Mouse (Mus musculus): Measurements from ENCODE around the gene Btn2a2. TPM values are rescaled to one million over a fixed set of nuclear protein-coding genes. Genes with fewer than 3 reads are reported as not detected.
"Not testable (repeated sequence)": the region's sequence is repeated elsewhere in the genome, so short reads cannot be mapped to it uniquely, and the experiment has no call there.

The Btn2a2 gene
- 0.52 and 0.54 TPM in 2 replicates for polyA plus RNA-seq (2016; fragmentation: Nextera tagmentation; extraction: Ambion mirVana)

DNA sequence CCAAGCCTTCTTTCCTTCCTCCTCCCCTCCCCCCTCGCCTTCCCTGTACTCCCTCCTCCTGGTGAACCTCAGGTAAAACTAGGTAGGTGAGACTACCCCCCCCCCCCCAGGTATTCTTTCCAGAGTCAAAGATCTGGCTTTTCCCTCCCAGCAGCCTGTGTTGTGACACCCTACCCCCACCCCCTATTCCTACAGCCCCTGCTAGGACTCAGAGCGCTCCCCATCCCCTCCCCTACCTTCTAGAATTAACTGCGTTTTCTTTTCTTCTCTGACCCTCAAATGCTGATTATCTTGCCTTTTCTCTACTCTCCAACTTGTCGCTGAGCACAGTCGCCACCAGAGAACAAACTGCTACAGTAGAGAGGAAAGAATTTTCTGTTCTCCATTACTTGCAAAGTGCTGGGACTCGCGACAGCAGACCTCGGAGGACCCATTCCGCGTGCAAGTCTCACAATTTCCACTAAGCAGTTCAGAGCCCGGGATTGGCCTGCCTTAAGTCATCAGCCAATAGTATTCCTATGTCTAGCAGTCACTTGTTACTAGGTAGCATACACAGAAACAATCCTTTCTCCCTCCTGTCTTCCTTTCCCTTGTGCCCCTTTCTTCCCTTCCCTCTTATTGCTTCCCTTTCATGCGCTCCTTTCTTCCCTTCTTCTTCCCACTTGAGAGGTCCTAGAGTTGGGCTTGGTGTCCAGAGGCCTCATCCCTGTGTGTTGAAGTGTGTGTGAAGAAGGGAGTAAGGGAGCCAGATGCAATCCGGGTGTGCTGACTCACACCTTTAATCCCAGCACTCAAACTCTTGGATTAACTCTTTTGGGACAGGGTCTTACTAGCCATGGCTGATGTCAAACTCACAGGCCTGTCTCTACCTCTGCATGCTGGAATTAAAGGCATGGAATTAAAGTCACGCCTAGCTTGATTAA lies at the start of gene Btn2a2:
Gene Btn2a2, minus strand, starts transcription at position 458 of the 923 bp plus-strand sequence.
- Histone ChIP-seq H3K27ac (peak within 1 kb of the TSS; percentile 26), H3K27me3 (ENCODE audit: poor library complexity, severe bottlenecking) (peaks cover 20% of the 10 kb centered on the region), H3K4me1 (peaks cover 35% of the 10 kb centered on the region), H3K9me3 (no peaks in the 10 kb centered on the region), H3K4me3 (peak within 1 kb of the TSS; percentile 45), H3K36me3 (replicated peaks) (no peaks in the 10 kb centered on the region)
- 4% methylated on average over 14 of the region's 14 CpGs for WGBS
- peak; percentile 66 for DNase-seq (ENCODE audit: extremely low spot score, low spot score)

DNA sequence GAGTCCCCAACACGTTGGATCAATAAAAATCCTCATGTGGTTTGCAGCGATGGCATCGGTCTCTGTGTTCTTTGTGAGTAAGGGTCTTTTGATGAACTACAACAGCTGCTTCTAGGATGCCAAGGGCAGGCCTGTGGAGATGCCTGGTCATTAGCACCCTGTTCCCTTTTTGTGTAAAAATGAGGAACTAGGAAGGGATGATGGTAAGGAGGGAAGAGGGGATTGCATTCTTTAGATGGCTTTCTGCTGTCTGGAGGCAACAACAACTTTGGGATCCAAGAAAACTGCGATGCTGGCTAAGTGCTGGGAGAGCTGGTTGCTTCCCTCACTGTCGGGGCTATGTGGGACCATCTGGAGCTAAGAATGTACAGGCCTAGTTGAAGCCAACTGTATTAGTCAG lies 49.6 kb upstream of the Btn2a2 start:
- peaks cover 38% of the 10 kb centered on the region for H3K4me1 ChIP-seq
- H3K36me3 ChIP-seq (replicated peaks) = no peaks in the 10 kb centered on the region
- peak overlapping the region; percentile 92 for H3K27ac ChIP-seq
- WGBS = 85% methylated on average over 5 of the region's 5 CpGs
- no peak for DNase-seq (ENCODE audit: extremely low spot score, low spot score)
- H3K4me3 ChIP-seq = peak overlapping the region; percentile 54; the same call in 1 of the 2 replicates
- no peaks in the 10 kb centered on the region for H3K27me3 ChIP-seq (ENCODE audit: poor library complexity, severe bottlenecking)
- H3K9me3 ChIP-seq = no peaks in the 10 kb centered on the region

DNA sequence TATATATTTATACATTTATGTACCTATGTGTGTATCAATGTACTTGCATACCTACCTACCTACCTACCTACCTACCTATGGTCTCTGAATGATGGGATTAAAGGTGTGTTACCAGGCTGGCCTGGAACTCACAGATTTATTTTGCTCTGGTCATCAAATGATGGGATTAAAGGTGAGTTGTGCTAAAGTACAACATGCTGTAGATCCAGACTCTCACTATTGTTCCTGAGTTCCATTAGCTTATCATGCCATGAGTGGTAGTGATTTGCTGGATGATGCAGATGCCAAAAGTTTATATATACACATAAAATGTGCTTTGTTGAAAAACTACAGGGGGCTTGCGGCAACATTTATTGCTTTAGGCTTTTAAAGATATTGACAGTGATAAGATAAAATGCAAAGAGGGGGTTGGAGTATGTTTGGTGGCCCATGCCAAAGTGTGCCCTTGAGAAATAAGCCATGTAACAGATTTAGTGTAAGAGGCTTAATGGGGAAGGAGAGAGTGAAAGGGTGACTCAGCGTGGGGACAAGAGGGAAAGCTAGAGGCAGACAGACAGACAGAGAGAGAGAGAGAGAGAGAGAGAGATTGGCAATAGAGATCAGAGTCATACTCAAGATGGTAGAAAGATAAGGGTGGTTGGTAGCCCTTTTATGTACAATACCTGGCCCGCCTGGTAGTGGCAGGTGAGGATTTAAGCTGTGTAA lies 48.5 kb upstream of the Btn2a2 start:
- H3K4me1 ChIP-seq = peaks cover 43% of the 10 kb centered on the region
- no peaks in the 10 kb centered on the region for H3K27me3 ChIP-seq (ENCODE audit: poor library complexity, severe bottlenecking)
- H3K9me3 ChIP-seq = no peaks in the 10 kb centered on the region
- H3K27ac ChIP-seq = peak overlapping the region; percentile 92
- 83% methylated on average over 3 of the region's 3 CpGs for WGBS
- H3K36me3 ChIP-seq (replicated peaks) = no peaks in the 10 kb centered on the region
- H3K4me3 ChIP-seq = peak overlapping the region; percentile 54
- DNase-seq (ENCODE audit: extremely low spot score, low spot score) = no peak

DNA sequence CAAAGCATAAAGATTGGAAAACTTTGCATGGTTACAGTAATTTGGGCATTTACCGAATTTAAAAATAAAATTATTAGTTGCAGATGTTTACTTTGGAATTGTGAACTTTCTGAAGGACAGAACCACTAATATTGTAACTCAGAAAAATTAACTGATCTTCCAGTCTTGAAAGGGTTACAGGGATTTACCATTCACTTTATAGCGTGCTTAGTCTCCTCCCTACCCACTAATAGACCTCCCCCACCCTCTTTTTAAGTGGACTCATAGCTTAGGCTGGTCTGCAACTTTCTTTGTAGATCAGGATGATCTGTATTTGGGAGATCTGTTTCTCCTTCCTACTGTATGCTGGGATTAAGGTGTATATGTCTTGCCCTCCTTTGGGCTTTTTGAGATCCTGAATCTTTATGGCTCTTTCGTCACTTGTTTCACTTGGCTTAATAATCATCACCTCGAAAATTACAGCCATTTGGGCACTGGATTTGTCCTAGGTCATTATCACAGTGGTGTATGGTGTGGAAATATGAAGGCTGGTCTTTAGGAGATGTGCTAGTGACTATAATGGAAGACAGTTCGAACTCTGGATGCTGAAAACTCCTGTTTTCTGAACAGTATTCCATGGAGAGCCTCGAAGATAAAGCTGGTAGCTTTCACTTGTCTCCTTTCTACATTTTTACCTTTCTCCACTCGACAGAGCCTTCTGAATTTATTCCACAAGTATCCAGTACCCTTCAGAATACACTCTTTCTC lies 47.6 kb upstream of the Btn2a2 start:
- H3K9me3 ChIP-seq = no peaks in the 10 kb centered on the region
- WGBS = 27% methylated on average over 7 of the region's 7 CpGs
- DNase-seq (ENCODE audit: extremely low spot score, low spot score) = no peak
- H3K27ac ChIP-seq = peak overlapping the region; percentile 92
- H3K4me1 ChIP-seq = peaks cover 43% of the 10 kb centered on the region
- H3K36me3 ChIP-seq (replicated peaks) = no peaks in the 10 kb centered on the region
- no peaks in the 10 kb centered on the region for H3K27me3 ChIP-seq (ENCODE audit: poor library complexity, severe bottlenecking)
- peak overlapping the region; percentile 54 for H3K4me3 ChIP-seq

DNA sequence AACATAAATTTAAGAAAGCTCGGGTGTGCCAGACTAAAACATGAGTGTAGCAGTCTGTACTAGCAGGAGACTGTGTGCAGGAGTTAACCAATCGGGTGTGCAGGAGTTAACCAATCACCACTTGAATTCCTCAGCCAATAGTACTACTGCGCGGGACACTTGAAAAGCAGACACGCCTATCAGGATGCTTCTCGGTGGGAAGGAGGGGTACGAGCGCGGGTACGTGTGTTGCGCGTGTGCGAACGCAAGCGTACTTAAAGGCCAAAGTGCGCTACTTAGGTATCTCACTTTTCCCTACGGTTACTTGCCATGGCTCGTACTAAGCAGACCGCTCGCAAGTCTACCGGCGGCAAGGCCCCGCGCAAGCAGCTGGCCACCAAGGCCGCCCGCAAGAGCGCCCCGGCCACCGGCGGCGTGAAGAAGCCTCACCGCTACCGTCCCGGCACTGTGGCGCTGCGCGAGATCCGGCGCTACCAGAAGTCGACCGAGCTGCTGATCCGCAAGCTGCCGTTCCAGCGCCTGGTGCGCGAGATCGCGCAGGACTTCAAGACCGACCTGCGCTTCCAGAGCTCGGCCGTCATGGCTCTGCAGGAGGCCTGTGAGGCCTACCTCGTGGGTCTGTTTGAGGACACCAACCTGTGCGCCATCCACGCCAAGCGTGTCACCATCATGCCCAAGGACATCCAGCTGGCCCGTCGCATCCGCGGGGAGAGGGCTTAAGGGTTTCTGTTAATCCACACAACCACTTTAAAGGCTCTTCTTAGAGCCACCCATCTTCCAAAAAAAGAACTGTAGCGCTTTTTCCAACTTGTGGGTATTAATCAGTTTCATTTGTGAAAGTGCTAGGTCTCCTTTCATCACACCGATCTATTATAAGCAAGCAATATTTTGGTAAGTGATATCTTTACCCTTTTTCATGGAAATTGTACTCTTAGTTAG lies 46.7 kb upstream of the Btn2a2 start, which contains the start of gene Hist1h3g:
Gene Hist1h3g, plus strand, starts transcription at position 286 of the 939 bp plus-strand sequence.
- Histone ChIP-seq H3K4me1 (peaks cover 43% of the 10 kb centered on the region), H3K27ac (peak within 1 kb of the TSS; percentile 92), H3K4me3 (peak within 1 kb of the TSS; percentile 54)
- not testable (repeated sequence) for H3K36me3 ChIP-seq (replicated peaks); H3K9me3 ChIP-seq; H3K27me3 ChIP-seq (ENCODE audit: poor library complexity, severe bottlenecking)
- under 1% methylated on average over 46 of the region's 62 CpGs for WGBS
- peak; percentile 90 for DNase-seq (ENCODE audit: extremely low spot score, low spot score)

DNA sequence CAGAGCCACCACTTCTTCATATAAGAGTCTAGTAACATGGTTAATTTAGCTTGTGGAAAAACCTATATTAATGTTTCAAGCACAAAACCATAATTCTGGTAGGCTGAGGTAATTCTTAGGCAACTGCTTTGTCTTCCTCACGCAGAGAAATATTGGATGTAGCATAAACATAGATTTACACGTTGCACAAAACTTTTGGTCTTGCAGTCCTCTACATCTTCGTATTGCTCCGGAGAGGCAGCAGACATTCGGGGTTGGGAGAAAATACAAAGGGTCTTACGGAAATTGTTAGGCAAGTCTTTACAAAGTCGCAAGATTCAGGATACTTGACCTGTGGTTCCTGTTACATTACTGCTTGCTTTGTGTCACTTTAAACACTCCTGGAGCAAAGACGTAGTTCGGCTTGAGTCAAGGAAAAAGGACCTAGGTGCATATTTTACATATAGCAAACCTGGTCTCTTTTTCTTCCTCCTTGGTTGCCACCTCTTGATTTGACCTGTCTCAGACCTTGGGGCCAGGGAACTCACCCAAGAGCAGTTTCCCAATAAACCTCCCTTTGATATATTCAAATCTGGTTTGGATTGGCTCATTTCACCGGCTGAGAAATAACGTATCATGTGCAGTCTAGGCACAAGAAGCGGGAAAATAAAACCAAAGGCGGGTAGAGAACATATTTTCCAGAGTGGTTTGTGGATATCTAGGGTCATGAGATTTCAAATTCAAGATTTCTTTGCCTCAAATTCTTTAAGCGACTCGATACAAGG lies 45.9 kb upstream of the Btn2a2 start:
- H3K27ac ChIP-seq = peak overlapping the region; percentile 92
- peak; percentile 57 for DNase-seq (ENCODE audit: extremely low spot score, low spot score)
- no peaks in the 10 kb centered on the region for H3K27me3 ChIP-seq (ENCODE audit: poor library complexity, severe bottlenecking)
- under 1% methylated on average over 15 of the region's 15 CpGs for WGBS
- H3K4me3 ChIP-seq = peak overlapping the region; percentile 54
- no peaks in the 10 kb centered on the region for H3K9me3 ChIP-seq
- H3K4me1 ChIP-seq = peaks cover 47% of the 10 kb centered on the region
- H3K36me3 ChIP-seq (replicated peaks) = no peaks in the 10 kb centered on the region

DNA sequence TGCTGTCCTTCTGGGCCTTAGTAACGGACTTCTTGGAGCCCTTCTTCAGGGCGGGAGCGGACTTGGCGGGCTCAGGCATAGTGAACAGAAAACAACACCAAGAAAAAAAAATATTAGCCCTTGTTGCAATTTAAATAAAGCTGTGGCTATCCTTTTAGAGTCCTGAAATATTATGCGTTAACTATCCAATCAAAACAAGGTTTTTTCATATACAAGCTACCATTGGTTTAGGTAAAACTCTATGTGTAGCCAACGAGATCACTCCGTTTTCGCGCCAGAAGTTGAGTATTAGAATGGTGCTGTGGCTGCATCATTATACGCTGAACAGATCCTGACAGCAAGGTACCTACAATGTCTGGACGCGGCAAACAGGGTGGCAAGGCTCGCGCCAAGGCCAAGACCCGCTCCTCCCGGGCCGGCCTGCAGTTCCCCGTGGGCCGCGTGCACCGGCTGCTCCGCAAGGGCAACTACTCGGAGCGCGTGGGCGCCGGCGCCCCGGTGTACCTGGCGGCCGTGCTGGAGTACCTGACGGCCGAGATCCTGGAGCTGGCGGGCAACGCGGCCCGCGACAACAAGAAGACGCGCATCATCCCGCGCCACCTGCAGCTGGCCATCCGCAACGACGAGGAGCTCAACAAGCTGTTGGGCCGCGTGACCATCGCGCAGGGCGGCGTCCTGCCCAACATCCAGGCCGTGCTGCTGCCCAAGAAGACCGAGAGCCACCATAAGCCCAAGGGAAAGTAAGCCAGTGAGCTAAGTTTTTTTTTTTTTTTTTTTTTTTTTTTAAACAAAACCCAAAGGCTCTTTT lies 45.1 kb upstream of the Btn2a2 start, which contains the start of gene Hist1h2af:
Gene Hist1h2af, plus strand, starts transcription at position 347 of the 808 bp plus-strand sequence.
- H3K9me3 ChIP-seq; H3K36me3 ChIP-seq (replicated peaks); H3K27me3 ChIP-seq (ENCODE audit: poor library complexity, severe bottlenecking): not testable (repeated sequence)
- under 1% methylated on average over 27 of the region's 53 CpGs for WGBS
- Histone ChIP-seq H3K27ac (peak within 1 kb of the TSS; percentile 92), H3K4me1 (peaks cover 55% of the 10 kb centered on the region), H3K4me3 (peak within 1 kb of the TSS; percentile 54)
- peak; percentile 84 for DNase-seq (ENCODE audit: extremely low spot score, low spot score)

DNA sequence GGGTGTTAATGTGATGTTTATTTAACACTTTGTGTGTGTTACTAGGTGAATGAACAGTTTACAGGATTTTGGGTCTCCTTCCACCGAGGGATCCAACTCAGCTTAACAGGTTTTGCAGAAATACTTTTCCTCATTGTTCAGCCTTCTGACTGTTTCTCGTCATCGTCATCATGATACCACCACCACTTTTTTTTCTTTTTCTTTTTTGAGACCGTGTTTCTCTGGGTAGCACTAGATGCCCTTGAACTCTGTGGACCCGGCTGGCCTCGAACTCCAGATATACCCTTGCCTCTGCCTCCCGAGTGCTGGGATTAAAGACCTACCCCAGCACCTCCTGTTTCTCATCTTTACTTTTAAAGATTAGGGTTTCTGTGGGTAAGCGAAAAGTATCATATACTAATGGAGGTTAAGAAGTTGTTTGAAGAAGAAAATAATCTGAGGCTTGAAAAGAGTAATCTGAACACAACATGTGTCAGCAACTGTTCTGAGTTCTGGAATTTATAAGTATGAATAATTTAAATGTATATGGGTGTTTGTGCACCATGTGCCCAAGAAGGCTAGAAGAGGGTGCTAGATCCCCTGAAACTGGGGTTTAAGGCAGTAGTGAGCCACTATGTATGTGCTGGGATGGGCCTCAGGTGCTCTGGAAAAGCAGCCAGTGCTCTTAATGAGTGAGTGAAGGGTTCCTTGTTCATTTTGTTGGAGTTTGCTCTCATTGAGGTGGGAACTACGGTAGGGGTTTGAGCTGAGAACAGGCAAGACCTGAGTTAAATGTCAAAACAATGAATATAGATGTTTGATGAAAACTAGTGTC lies 43.8 kb upstream of the Btn2a2 start:
- peaks cover 48% of the 10 kb centered on the region for H3K4me1 ChIP-seq
- 27% methylated on average over 9 of the region's 9 CpGs for WGBS
- no peak for DNase-seq (ENCODE audit: extremely low spot score, low spot score)

DNA sequence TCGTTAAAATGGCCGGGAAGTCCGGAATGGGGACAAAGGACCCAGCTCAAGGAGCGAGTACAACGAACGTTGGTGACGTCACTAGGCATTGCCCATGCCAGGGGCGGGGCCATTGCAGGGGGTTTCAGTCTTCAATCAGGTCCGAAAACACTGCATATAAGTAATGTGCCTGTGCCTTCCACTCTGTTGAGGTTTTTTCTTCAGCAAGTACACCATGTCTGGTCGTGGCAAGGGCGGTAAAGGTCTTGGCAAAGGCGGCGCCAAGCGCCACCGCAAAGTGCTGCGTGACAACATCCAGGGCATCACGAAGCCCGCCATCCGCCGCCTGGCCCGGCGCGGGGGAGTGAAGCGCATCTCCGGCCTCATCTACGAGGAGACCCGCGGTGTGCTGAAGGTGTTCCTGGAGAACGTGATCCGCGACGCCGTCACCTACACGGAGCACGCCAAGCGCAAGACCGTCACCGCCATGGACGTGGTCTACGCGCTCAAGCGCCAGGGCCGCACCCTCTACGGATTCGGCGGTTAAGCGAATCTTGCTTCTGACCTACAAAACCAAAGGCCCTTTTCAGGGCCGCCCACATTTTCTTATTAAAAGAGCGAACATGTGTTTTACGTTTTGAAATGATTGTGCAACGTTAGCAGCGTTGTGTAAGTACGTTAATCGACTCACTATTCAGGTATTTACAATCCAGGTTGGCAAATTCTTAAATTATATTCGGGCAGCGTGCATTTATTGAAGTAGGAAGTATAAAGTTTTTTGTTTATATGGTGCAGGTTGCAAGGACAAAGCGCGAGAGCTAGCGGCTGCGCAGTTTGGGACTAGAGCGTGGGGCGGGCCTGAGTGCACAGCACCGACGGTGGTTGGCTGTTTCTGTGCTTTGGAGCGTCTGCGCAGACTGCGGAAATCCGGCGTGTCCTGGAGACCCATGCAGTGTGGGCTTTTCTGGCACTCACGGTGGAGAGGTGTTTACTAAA lies 42.5 kb upstream of the Btn2a2 start, which contains the start of gene Hist1h4h:
Gene Hist1h4h, plus strand, starts transcription at position 150 of the 975 bp plus-strand sequence.
- H3K27ac ChIP-seq = peak within 1 kb of the TSS; percentile 92
- WGBS = under 1% methylated on average over 62 of the region's 70 CpGs
- H3K27me3 ChIP-seq (ENCODE audit: poor library complexity, severe bottlenecking) = no peaks in the 10 kb centered on the region
- peaks cover 43% of the 10 kb centered on the region for H3K4me1 ChIP-seq
- DNase-seq (ENCODE audit: extremely low spot score, low spot score) = peak; percentile 97
- peak within 1 kb of the TSS; percentile 54 for H3K4me3 ChIP-seq
- no peaks in the 10 kb centered on the region for H3K36me3 ChIP-seq (replicated peaks)
- no peaks in the 10 kb centered on the region for H3K9me3 ChIP-seq

More for the DNA sequence above, 43.8 kb upstream of the Btn2a2 start:
- Histone ChIP-seq H3K36me3 (replicated peaks) (no peaks in the 10 kb centered on the region), H3K4me3 (peak overlapping the region; percentile 54), H3K27me3 (ENCODE audit: poor library complexity, severe bottlenecking) (no peaks in the 10 kb centered on the region), H3K27ac (peak overlapping the region; percentile 92), H3K9me3 (no peaks in the 10 kb centered on the region)

Measured in forebrain, embryonic 10.5 days (tissue).